Mouse (Mus musculus) frontal cortex, adult 2 months (tissue): ENCODE data around the gene Iqsec1. TPM values are rescaled to one million over a fixed set of nuclear protein-coding genes. Genes with fewer than 3 reads are reported as not detected.
"Not testable (repeated sequence)": the region's sequence is repeated elsewhere in the genome, so short reads cannot be mapped to it uniquely, and the experiment has no call there.

Experiments
- DNase-seq, 2 experiments: peaks; one replicate each; pipeline ENCODE4 v3.0.0; 2022; ENCODE audit warnings: low spot score in 1 of 2; ENCODE audit errors: extremely low spot score in 1 of 2
- polyA plus RNA-seq: library from polyadenylated mRNA; depleted of rRNA; stranded (reverse); fragments of >200 nt; gene quantifications from 2 replicates; pipeline ENCODE4 v1.2.3, GENCODE M21; 2012

Gene Iqsec1
- polyA plus RNA-seq, 1 experiment: 142 TPM

DNA sequence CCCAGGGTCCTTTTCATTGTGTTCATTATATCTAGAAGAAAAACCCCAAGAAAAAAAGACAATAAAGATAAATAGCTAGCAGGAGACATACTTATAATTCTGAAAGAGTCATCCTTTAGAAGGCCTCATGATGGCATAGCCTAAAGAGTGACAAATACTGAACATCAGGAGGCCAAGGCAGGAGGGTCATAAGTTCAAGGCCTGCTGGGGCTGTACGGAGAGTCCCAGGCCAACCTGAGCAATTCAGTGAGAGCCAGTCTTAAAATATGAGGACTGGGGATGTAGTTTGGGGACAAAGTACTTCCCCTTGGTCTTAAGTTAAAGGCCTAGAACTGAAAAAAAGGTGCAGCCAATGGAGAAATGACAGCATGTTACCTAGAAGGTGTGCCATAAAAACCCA is 301.7 kb downstream of the Iqsec1 start:
- no peak for DNase-seq

DNA sequence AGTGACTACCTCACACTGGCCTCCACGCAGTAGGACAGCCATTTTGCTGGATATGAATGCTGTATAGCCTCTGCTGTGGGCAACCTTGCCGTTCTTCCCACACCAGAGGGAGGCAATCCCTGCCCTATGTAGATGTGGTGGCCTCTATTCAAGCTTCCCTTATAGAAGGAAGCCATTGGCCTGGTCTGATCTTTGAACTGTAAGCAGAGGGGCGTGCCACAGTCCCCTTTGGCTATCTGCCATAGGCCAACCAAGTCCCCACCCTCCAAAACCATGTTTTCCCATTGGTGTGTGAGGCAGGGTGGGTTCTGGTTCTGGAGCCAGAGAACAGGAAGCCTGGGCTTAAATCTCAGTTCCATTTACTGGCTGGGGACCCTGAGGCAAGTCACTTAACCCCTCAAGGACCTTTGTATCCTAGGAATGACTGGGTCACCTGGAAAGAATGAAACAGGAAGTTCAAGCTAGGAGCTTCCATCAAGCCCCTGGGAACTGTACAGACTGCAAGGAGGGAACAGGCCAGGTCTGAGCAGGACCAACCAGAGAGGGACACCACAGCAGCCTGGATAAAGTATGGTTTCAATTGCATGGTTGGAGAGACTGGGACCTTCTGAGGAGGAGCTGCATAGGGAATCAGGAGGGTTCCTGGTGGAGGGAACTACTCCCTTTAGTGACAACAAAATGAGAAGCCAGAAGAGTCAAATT is 304.5 kb downstream of the Iqsec1 start:
- no peak for DNase-seq

GRCm38 (mm10) chr6:90680401-90680800 is 308.1 kb downstream of the Iqsec1 start:
- DNase-seq: no peak

DNA sequence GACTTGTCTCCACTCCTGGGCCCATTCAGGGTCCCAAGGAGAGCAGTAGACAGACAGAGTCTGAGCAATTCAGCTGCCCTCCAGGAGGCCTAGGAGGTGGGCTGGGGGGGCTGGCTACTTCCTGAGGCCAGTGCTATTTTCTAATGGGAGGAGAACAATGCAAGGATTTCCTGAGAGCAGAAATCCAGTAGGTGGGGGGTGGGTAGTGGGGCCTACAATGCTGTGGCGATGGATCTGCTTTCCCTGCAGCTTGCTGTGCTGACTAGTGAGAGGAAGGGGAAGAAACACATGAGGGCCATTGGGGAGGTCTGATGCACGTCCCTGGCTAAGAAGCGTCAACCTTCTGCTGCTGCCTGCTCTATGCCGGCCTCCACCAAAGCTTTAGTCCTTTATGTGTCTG is 309.7 kb downstream of the Iqsec1 start:
- no peak for DNase-seq

- DNase-seq: no peak
These were observed 319.8 kb downstream of the Iqsec1 start for GRCm38 (mm10) chr6:90668693-90669092.

DNA sequence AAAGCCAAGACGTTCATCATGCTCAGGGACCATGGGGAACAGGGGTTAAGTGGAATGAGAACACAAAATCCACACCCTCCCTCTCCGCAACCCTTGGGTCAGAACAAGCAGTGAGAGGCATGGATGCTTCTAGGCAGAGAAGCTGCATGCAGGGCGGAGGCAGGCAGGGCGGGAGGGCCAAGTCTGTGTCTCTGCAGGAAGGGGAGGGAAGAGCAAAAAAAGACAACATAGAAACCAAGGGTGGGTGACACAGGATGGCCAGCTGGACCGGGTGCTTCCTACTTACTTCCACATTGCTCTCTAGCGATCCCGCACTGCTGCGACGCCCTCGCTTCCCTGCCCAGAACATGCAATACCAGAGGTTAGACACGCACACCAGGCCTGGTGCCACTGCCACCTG is 324.7 kb downstream of the Iqsec1 start:
- no peak for DNase-seq

GRCm38 (mm10) chr6:90662148-90662547 is 326.3 kb downstream of the Iqsec1 start:
- no peak for DNase-seq

DNA sequence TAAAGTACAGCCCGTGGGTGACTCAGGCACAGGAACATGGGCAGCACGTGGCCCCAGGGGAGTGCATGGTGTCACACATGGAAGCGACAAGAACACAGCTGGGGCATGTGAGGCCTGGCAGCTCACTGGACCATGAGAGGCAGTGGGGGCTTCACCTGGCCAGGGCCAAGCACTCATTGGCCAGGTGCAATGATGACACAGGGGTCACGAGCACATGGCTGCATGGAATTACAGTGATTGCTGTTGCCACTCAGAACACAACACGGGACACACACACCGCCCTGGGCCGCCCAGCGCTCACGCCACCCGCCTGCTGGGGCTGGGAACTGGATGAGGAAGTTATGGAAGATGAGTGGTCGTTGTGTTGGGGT is 327.5 kb downstream of the Iqsec1 start:
- no peak for DNase-seq

GRCm38 (mm10) chr6:90660398-90661028 is 328.0 kb downstream of the Iqsec1 start:
- DNase-seq: no peak

DNA sequence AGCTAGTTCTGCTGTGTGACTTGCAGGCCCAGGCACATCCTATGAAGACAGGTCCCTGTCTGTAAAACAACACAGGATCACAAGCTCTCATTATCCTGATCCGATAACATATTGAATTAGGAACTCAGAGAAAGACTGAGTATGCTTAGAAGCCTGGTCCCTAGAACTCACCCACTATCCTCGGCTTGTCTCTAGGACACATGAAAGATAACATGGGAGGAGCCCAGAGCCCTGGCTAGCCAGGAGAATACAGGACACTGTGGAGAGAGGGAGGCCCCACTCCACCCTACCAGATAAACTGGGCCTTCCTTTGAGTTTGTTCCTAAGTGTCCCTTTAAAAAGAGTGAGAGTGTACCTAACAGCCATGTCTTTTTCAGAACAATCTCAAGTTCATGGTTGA is 328.6 kb downstream of the Iqsec1 start:
- no peak for DNase-seq

GRCm38 (mm10) chr6:90656344-90656850 is 332.1 kb downstream of the Iqsec1 start:
- peak in 1 of 2 experiments; percentile 33 for DNase-seq

DNA sequence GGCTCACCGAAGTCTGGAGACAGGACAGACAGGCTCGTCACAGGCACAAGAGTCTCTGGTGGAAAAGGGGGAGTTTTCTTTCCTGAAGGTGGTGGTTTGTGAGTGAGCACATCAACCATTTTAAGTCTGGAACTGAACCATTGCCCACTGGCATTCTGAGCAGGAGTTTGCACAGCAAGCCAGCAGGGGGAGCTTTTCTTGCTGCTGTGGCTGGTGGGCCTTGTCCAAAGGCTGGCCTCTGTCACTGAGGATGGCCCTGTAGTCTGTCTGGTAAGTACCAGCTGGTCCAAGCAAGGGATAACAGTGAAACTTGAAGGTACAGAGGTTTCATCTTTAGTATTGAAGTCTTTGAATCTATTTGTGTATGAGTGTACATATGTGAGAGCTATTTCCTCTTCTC is 334.7 kb downstream of the Iqsec1 start:
- peak in 1 of 2 experiments; percentile 56 for DNase-seq

GRCm38 (mm10) chr6:90650634-90651033 is 337.9 kb downstream of the Iqsec1 start:
- DNase-seq: no peak

GRCm38 (mm10) chr6:90649279-90649678 is 339.2 kb downstream of the Iqsec1 start:
- DNase-seq: no peak

DNA sequence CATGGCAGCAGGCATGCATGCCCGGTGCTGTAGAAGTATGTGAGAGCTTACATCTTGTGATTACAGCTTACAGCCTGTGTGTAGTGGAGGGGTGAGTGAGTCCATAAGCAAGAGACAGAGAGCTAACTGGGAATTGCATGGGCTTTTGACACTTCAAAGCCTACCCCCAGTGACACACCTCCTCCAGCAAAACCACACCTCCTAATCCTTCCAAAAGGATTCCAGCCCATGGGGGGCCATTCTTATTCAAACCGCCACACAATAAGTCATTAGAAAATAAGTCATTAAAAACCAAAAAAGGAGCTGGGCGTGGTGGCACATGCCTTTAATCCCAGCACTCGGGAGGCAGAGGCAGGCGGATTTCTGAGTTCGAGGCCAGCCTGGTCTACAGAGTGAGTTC is 340.1 kb downstream of the Iqsec1 start:
- no peak for DNase-seq

DNA sequence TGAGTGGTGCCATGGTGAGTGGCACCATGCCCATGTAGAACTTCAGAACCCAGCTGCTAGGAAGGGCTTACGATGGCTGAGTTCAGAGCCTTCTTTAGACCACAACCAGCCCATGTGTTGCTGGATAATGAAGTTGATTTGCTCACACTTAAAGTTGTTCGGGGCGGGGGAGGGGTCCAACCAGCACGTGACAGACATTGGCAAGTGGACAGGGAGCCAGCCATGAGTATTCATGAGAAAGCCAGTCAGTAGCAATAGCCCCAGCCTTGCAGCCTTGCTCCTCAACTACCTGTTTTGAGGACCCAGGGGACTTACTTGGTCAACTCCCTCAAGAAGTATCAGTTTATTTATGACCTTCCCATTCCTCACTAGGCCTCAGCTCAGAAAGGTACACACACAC is 343.5 kb downstream of the Iqsec1 start:
- no peak for DNase-seq

DNA sequence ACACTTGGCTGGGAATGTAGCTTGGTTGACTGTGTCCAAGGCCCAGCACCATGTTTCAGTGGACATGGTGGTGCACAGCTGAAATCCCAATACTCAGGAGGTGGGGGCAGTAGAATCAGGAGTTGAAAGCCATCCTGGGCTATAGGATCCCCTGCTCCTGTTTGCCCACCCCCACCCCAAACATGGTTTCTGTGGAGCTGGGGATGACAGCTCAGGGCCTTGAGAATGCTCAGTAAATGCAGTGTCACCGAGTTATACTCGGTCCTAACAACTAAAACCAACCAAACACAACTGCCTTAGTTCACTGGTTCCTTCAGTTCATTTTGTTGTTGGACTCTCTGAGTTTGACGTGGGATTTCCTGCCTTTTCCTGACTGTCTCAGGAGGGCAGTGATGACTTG is 345.4 kb downstream of the Iqsec1 start:
- DNase-seq: no peak

DNA sequence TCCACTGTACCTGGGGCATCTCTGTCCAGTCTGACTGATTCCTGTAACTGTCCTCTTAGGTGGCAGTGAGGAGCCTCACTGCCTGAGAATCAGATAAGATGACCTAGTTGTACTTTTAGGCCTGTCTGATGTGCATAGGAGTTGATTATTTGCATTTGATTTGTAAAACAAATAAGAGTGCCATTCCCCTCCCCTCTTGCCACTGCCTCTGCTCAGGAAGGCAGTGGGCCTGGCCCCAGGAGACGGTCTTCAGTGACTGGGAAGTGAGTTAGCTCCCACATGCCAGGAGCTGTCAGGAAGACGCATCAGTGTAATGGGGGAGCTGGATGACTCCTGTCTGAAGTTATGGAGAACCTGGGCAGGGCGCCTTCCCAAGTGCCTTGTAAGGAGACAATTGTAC is 352.9 kb downstream of the Iqsec1 start:
- no peak for DNase-seq

DNA sequence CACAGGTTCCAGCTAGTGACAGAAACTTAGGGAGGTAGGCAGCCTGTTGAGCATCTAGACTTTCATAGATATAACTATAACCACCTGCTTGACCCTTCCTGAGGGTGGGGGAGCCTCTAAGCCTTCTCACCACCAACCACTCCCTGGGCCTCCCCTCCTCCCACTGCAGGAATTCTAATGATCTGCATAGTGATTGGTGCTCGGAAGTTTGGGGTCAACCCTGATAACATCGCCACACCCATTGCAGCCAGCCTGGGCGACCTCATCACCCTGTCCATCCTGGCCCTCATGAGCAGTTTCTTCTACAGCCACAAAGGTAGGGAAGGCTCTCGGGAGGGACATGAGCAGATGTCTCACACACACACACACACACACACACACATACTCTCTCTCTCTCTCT is 353.4 kb downstream of the Iqsec1 start:
- DNase-seq: no peak

DNA sequence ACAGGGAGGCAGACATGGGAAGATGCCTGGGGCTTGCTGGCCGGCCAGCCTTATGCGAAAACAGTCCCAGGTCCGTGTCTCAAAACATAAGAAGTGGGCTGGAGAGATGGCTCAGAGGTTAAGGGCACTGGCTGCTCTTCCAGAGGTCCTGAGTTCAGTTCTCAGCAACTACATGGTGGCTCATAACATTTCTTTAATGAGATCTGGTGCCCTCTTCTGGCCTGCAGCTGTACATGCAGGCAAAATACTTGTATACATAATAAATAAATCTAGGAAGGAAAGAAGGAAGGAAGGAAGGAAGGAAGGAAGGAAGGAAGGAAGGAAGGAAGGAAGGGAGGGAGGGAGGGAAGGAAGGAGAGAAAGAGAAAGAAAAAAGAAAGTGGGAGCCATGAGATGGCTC is 356.0 kb downstream of the Iqsec1 start:
- not testable (repeated sequence) for DNase-seq

GRCm38 (mm10) chr6:90630427-90630826 is 358.1 kb downstream of the Iqsec1 start:
- DNase-seq: no peak

- DNase-seq: no peak
These were observed 359.0 kb downstream of the Iqsec1 start for GRCm38 (mm10) chr6:90629506-90629905.
